Mouse (Mus musculus): ENCODE results near the gene Arid1a. TPM values are rescaled to one million over a fixed set of nuclear protein-coding genes. Genes with fewer than 3 reads are reported as not detected.

The Arid1a gene
- polyA plus RNA-seq, 1 experiment, result 43.7 TPM

GRCm38 (mm10) chr4:133688417-133689067 lies 68.0 kb downstream of the Arid1a start:
- H3K27ac ChIP-seq (ENCODE audit: insufficient read depth, low read depth, low read length), result no peak overlapping the region
- no peak overlapping the region for H3K4me3 ChIP-seq (ENCODE audit: insufficient read depth, low read depth, low read length)
- no peak for TF ChIP-seq POLR2A (IDR thresholded peaks at IDR 0.05; ENCODE audit: low read depth, low read length)
- no peak for TF ChIP-seq CTCF (conservative IDR thresholded peaks at IDR 0.05; ENCODE audit: insufficient read depth, insufficient read length, low read depth, low read length)
- no peaks in the 10 kb centered on the region for H3K27me3 ChIP-seq (replicated peaks; ENCODE audit: control insufficient read depth, insufficient read depth, low read length)
- H3K36me3 ChIP-seq (ENCODE audit: control insufficient read depth, insufficient read depth, low read length), result peaks cover 10% of the 10 kb centered on the region
- H3K4me1 ChIP-seq (ENCODE audit: control insufficient read depth, insufficient read depth, low read length), result no peaks in the 10 kb centered on the region; the same call in 1 of the 2 replicates
- DNase-seq, result peak; percentile 62
- WGBS, result 17% methylated on average over 7 of the region's 7 CpGs

DNA sequence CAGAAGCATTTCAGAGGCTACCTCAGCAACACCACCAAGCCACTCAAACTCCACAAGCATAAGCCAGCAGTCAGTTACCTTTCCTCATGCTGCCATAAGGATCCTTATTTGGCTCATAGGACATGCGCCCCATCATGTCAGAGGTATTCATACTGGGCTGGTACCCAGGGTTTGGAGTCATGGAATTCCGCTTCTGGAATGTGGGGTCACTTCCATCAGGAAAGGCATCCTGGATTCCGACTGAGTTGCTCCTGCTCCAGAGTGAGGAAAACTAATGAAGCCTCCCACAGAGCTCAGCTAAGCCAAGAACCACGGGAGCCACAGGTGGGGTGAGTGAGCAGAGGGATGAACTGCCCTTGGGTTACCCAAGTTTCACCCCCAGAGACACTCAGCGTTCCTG lies 69.4 kb downstream of the Arid1a start:
- Histone ChIP-seq H3K4me3 (ENCODE audit: insufficient read depth, low read depth, low read length) (no peak overlapping the region), H3K27me3 (replicated peaks; ENCODE audit: control insufficient read depth, insufficient read depth, low read length) (no peaks in the 10 kb centered on the region)

GRCm38 (mm10) chr4:133686512-133686911 lies 70.1 kb downstream of the Arid1a start:
- no peak for TF ChIP-seq CTCF (conservative IDR thresholded peaks at IDR 0.05; ENCODE audit: insufficient read depth, insufficient read length, low read depth, low read length)
- no peak for TF ChIP-seq POLR2A (IDR thresholded peaks at IDR 0.05; ENCODE audit: low read depth, low read length)
- H3K36me3 ChIP-seq (ENCODE audit: control insufficient read depth, insufficient read depth, low read length), result peaks cover 10% of the 10 kb centered on the region
- H3K4me3 ChIP-seq (ENCODE audit: insufficient read depth, low read depth, low read length), result no peak overlapping the region

More for the DNA sequence above, 69.4 kb downstream of the Arid1a start:
- Histone ChIP-seq H3K36me3 (ENCODE audit: control insufficient read depth, insufficient read depth, low read length) (peaks cover 7% of the 10 kb centered on the region), H3K4me1 (ENCODE audit: control insufficient read depth, insufficient read depth, low read length) (no peaks in the 10 kb centered on the region; the same call in 1 of the 2 replicates), H3K27ac (ENCODE audit: insufficient read depth, low read depth, low read length) (no peak overlapping the region)
- WGBS, result 60% methylated on average over 5 of the region's 5 CpGs
- no peak for DNase-seq
- no peak for TF ChIP-seq CTCF (conservative IDR thresholded peaks at IDR 0.05; ENCODE audit: insufficient read depth, insufficient read length, low read depth, low read length)
- no peak for TF ChIP-seq POLR2A (IDR thresholded peaks at IDR 0.05; ENCODE audit: low read depth, low read length)

GRCm38 (mm10) chr4:133680206-133680786 lies 76.3 kb downstream of the Arid1a start:
- H3K27ac ChIP-seq (ENCODE audit: insufficient read depth, low read depth, low read length), result no peak overlapping the region
- TF ChIP-seq CTCF (conservative IDR thresholded peaks at IDR 0.05; ENCODE audit: insufficient read depth, insufficient read length, low read depth, low read length) (no peak), POLR2A (IDR thresholded peaks at IDR 0.05; ENCODE audit: low read depth, low read length) (no peak)
- DNase-seq, result no peak
- no peak overlapping the region for H3K4me3 ChIP-seq (ENCODE audit: insufficient read depth, low read depth, low read length)
- peaks cover 6% of the 10 kb centered on the region; the same call in 1 of the 2 replicates for H3K4me1 ChIP-seq (ENCODE audit: control insufficient read depth, insufficient read depth, low read length)
- WGBS, result 74% methylated on average over 14 of the region's 14 CpGs
- peaks cover 8% of the 10 kb centered on the region for H3K36me3 ChIP-seq (ENCODE audit: control insufficient read depth, insufficient read depth, low read length)
- no peaks in the 10 kb centered on the region for H3K27me3 ChIP-seq (replicated peaks; ENCODE audit: control insufficient read depth, insufficient read depth, low read length)

More at GRCm38 (mm10) chr4:133686512-133686911, 70.1 kb downstream of the Arid1a start:
- no peak for DNase-seq
- Histone ChIP-seq H3K27ac (ENCODE audit: insufficient read depth, low read depth, low read length) (no peak overlapping the region), H3K4me1 (ENCODE audit: control insufficient read depth, insufficient read depth, low read length) (no peaks in the 10 kb centered on the region; the same call in 1 of the 2 replicates), H3K27me3 (replicated peaks; ENCODE audit: control insufficient read depth, insufficient read depth, low read length) (no peaks in the 10 kb centered on the region)
- WGBS, result 82% methylated on average over 11 of the region's 11 CpGs

- peaks cover 6% of the 10 kb centered on the region; the same call in 1 of the 2 replicates for H3K4me1 ChIP-seq (ENCODE audit: control insufficient read depth, insufficient read depth, low read length)
- DNase-seq, result no peak
- H3K36me3 ChIP-seq (ENCODE audit: control insufficient read depth, insufficient read depth, low read length), result peaks cover 6% of the 10 kb centered on the region
- H3K27me3 ChIP-seq (replicated peaks; ENCODE audit: control insufficient read depth, insufficient read depth, low read length), result no peaks in the 10 kb centered on the region
- TF ChIP-seq POLR2A (IDR thresholded peaks at IDR 0.05; ENCODE audit: low read depth, low read length) (no peak), CTCF (conservative IDR thresholded peaks at IDR 0.05; ENCODE audit: insufficient read depth, insufficient read length, low read depth, low read length) (no peak)
- H3K27ac ChIP-seq (ENCODE audit: insufficient read depth, low read depth, low read length), result no peak overlapping the region
- no peak overlapping the region for H3K4me3 ChIP-seq (ENCODE audit: insufficient read depth, low read depth, low read length)
- 47% methylated on average over 7 of the region's 7 CpGs for WGBS
Measured at GRCm38 (mm10) chr4:133679629-133680028, 76.9 kb downstream of the Arid1a start.

GRCm38 (mm10) chr4:133677266-133677665 lies 79.3 kb downstream of the Arid1a start:
- Histone ChIP-seq H3K4me1 (ENCODE audit: control insufficient read depth, insufficient read depth, low read length) (peaks cover 20% of the 10 kb centered on the region; the same call in 1 of the 2 replicates), H3K27ac (ENCODE audit: insufficient read depth, low read depth, low read length) (no peak overlapping the region), H3K27me3 (replicated peaks; ENCODE audit: control insufficient read depth, insufficient read depth, low read length) (no peaks in the 10 kb centered on the region), H3K36me3 (ENCODE audit: control insufficient read depth, insufficient read depth, low read length) (peaks cover 4% of the 10 kb centered on the region), H3K4me3 (ENCODE audit: insufficient read depth, low read depth, low read length) (no peak overlapping the region)
- no peak for TF ChIP-seq CTCF (conservative IDR thresholded peaks at IDR 0.05; ENCODE audit: insufficient read depth, insufficient read length, low read depth, low read length)
- no peak for TF ChIP-seq POLR2A (IDR thresholded peaks at IDR 0.05; ENCODE audit: low read depth, low read length)
- no peak for DNase-seq
- WGBS, result 84% methylated on average over 7 of the region's 7 CpGs

GRCm38 (mm10) chr4:133676189-133676588 lies 80.4 kb downstream of the Arid1a start:
- no peak overlapping the region for H3K4me3 ChIP-seq (ENCODE audit: insufficient read depth, low read depth, low read length)
- no peaks in the 10 kb centered on the region; the same call in 1 of the 2 replicates for H3K36me3 ChIP-seq (ENCODE audit: control insufficient read depth, insufficient read depth, low read length)
- 13% methylated on average over 3 of the region's 3 CpGs for WGBS
- peaks cover 24% of the 10 kb centered on the region; the same call in 1 of the 2 replicates for H3K4me1 ChIP-seq (ENCODE audit: control insufficient read depth, insufficient read depth, low read length)
- no peaks in the 10 kb centered on the region for H3K27me3 ChIP-seq (replicated peaks; ENCODE audit: control insufficient read depth, insufficient read depth, low read length)
- TF ChIP-seq POLR2A (IDR thresholded peaks at IDR 0.05; ENCODE audit: low read depth, low read length) (no peak), CTCF (conservative IDR thresholded peaks at IDR 0.05; ENCODE audit: insufficient read depth, insufficient read length, low read depth, low read length) (no peak)
- H3K27ac ChIP-seq (ENCODE audit: insufficient read depth, low read depth, low read length), result peak overlapping the region; percentile 71; the same call in 1 of the 2 replicates
- DNase-seq, result peak; percentile 35
